Mouse (Mus musculus) intestine, embryonic 16.5 days (tissue): ENCODE results near the gene Rps6kc1. TPM values are rescaled to one million over a fixed set of nuclear protein-coding genes. Genes with fewer than 3 reads are reported as not detected.

Experiments used
- ATAC-seq: fragments of 200-750 bp; cut with Nextera tagmentation; 2 replicates; pipeline ENCODE4 v1.8.0; 2017; ENCODE audit warnings: moderate TSS enrichment, moderate library complexity
- H3K27ac ChIP-seq: fragments of 300-500 bp; sonication (generic); 2 replicates; pipeline ENCODE4 v1.5.1; 2014; ENCODE audit warnings: mild to moderate bottlenecking, low read length
- H3K27me3 ChIP-seq: fragments of 300-500 bp; sonication (generic); replicated peaks from 2 replicates; pipeline ENCODE4 v1.6.1; 2014; ENCODE audit warnings: low read length, control low read depth, mixed read lengths; ENCODE audit not compliant: control insufficient read depth, insufficient read depth
- H3K36me3 ChIP-seq: fragments of 300-500 bp; sonication (generic); 2 replicates; pipeline ENCODE4 v1.6.1; 2014; ENCODE audit warnings: low read length, control low read depth; ENCODE audit not compliant: control insufficient read depth, insufficient read depth
- H3K4me1 ChIP-seq: fragments of 300-500 bp; sonication (generic); 2 replicates; pipeline ENCODE4 v1.6.1; 2014; ENCODE audit warnings: low read length, control low read depth, mixed read lengths; ENCODE audit not compliant: control insufficient read depth, insufficient read depth
- H3K4me2 ChIP-seq: fragments of 300-500 bp; sonication (generic); 2 replicates; pipeline ENCODE4 v1.6.1; 2014; ENCODE audit warnings: low read depth, low read length, control low read depth
- H3K4me3 ChIP-seq: fragments of 300-500 bp; sonication (generic); 2 replicates; pipeline ENCODE4 v1.5.1; 2014; ENCODE audit warnings: mild to moderate bottlenecking, low read length
- H3K9ac ChIP-seq: fragments of 300-500 bp; sonication (generic); 2 replicates; pipeline ENCODE4 v1.6.1; 2014; ENCODE audit warnings: low read depth, low read length
- H3K9me3 ChIP-seq: fragments of 300-500 bp; sonication (generic); 2 replicates; pipeline ENCODE4 v1.6.1; 2016; ENCODE audit warnings: low read length, control low read depth; ENCODE audit not compliant: control insufficient read depth
- WGBS: fragments of 180-500 bp; shearing (Covaris S2); extraction: QIAGEN DNeasy Blood & Tissue Kit; methylation state at CpG from one replicate; pipeline ENCODE4 v1.1.7; 2014; 5-methylcytosine and 5-hydroxymethylcytosine counted together
- polyA plus RNA-seq: library from polyadenylated mRNA; unstranded; fragments of >200 nt; fragmentation: Nextera tagmentation; extraction: Ambion mirVana; gene quantifications from 2 replicates; pipeline ENCODE4 v1.2.1, GENCODE M21; 2015

The Rps6kc1 gene
- polyA plus RNA-seq, 1 experiment from 2014 or later, result 11.8 TPM

GRCm38 (mm10) chr1:190767621-190768020 is 143.9 kb downstream of the Rps6kc1 start:
- Histone ChIP-seq H3K36me3 (no peaks in the 10 kb centered on the region), H3K9ac (no peak overlapping the region), H3K27me3 (no peaks in the 10 kb centered on the region), H3K4me2 (no peak overlapping the region), H3K27ac (no peak overlapping the region), H3K4me3 (no peak overlapping the region), H3K9me3 (no peaks in the 10 kb centered on the region), H3K4me1 (peaks cover 6% of the 10 kb centered on the region; the same call in 1 of the 2 replicates)
- 47% methylated on average over 8 of the region's 8 CpGs for WGBS
- no peak for ATAC-seq

- H3K36me3 ChIP-seq, result no peaks in the 10 kb centered on the region
- H3K4me2 ChIP-seq, result no peak overlapping the region
- no peak overlapping the region for H3K4me3 ChIP-seq
- H3K9me3 ChIP-seq, result no peaks in the 10 kb centered on the region
- no peak overlapping the region for H3K27ac ChIP-seq
- no peak overlapping the region for H3K9ac ChIP-seq
- H3K4me1 ChIP-seq, result no peaks in the 10 kb centered on the region
- no peaks in the 10 kb centered on the region for H3K27me3 ChIP-seq
- WGBS, result 97% methylated on average over 2 of the region's 2 CpGs
- ATAC-seq, result no peak
These were observed 144.8 kb downstream of the Rps6kc1 start for GRCm38 (mm10) chr1:190766800-190767199.

- no peak for ATAC-seq
- WGBS, result 82% methylated on average over 10 of the region's 10 CpGs
These were observed 147.8 kb downstream of the Rps6kc1 start for GRCm38 (mm10) chr1:190763756-190764155.

GRCm38 (mm10) chr1:190761786-190762185 is 149.8 kb downstream of the Rps6kc1 start:
- Histone ChIP-seq H3K27me3 (no peaks in the 10 kb centered on the region), H3K4me3 (no peak overlapping the region), H3K36me3 (no peaks in the 10 kb centered on the region), H3K4me1 (no peaks in the 10 kb centered on the region), H3K27ac (no peak overlapping the region), H3K9me3 (no peaks in the 10 kb centered on the region), H3K4me2 (no peak overlapping the region), H3K9ac (no peak overlapping the region)
- 30% methylated on average over 5 of the region's 5 CpGs for WGBS
- no peak for ATAC-seq

More at GRCm38 (mm10) chr1:190763756-190764155, 147.8 kb downstream of the Rps6kc1 start:
- no peak overlapping the region for H3K4me2 ChIP-seq
- H3K36me3 ChIP-seq, result no peaks in the 10 kb centered on the region
- no peak overlapping the region for H3K9ac ChIP-seq
- H3K27me3 ChIP-seq, result no peaks in the 10 kb centered on the region
- H3K27ac ChIP-seq, result no peak overlapping the region
- H3K4me3 ChIP-seq, result no peak overlapping the region
- no peaks in the 10 kb centered on the region for H3K9me3 ChIP-seq
- no peaks in the 10 kb centered on the region for H3K4me1 ChIP-seq

- Histone ChIP-seq H3K27me3 (no peaks in the 10 kb centered on the region), H3K27ac (no peak overlapping the region), H3K4me2 (no peak overlapping the region), H3K4me1 (no peaks in the 10 kb centered on the region), H3K4me3 (no peak overlapping the region), H3K36me3 (no peaks in the 10 kb centered on the region), H3K9ac (no peak overlapping the region), H3K9me3 (no peaks in the 10 kb centered on the region)
- no peak for ATAC-seq
- WGBS, result 71% methylated on average over 8 of the region's 8 CpGs
These were observed 153.7 kb downstream of the Rps6kc1 start for GRCm38 (mm10) chr1:190757899-190758298.

- WGBS, result 79% methylated on average over 8 of the region's 8 CpGs
- Histone ChIP-seq H3K4me3 (no peak overlapping the region), H3K27ac (no peak overlapping the region), H3K36me3 (no peaks in the 10 kb centered on the region), H3K9ac (no peak overlapping the region), H3K9me3 (no peaks in the 10 kb centered on the region), H3K27me3 (no peaks in the 10 kb centered on the region), H3K4me1 (no peaks in the 10 kb centered on the region), H3K4me2 (no peak overlapping the region)
- no peak for ATAC-seq
These were observed 159.6 kb downstream of the Rps6kc1 start for GRCm38 (mm10) chr1:190751794-190752570.

- Histone ChIP-seq H3K9me3 (no peaks in the 10 kb centered on the region), H3K4me2 (no peak overlapping the region), H3K27ac (no peak overlapping the region), H3K4me3 (no peak overlapping the region), H3K27me3 (no peaks in the 10 kb centered on the region), H3K9ac (no peak overlapping the region), H3K36me3 (no peaks in the 10 kb centered on the region), H3K4me1 (no peaks in the 10 kb centered on the region)
- ATAC-seq, result no peak
- WGBS, result 87% methylated on average over 10 of the region's 10 CpGs
These were observed 162.6 kb downstream of the Rps6kc1 start for GRCm38 (mm10) chr1:190748937-190749336.

GRCm38 (mm10) chr1:190741421-190741820 is 170.1 kb downstream of the Rps6kc1 start:
- Histone ChIP-seq H3K4me3 (no peak overlapping the region), H3K4me1 (no peaks in the 10 kb centered on the region), H3K9ac (no peak overlapping the region), H3K36me3 (no peaks in the 10 kb centered on the region), H3K27ac (no peak overlapping the region), H3K9me3 (no peaks in the 10 kb centered on the region; the same call in 1 of the 2 replicates), H3K27me3 (no peaks in the 10 kb centered on the region), H3K4me2 (no peak overlapping the region)
- ATAC-seq, result no peak
- 73% methylated on average over 5 of the region's 5 CpGs for WGBS

- Histone ChIP-seq H3K36me3 (no peaks in the 10 kb centered on the region), H3K9me3 (no peaks in the 10 kb centered on the region), H3K27me3 (no peaks in the 10 kb centered on the region), H3K4me2 (no peak overlapping the region), H3K27ac (no peak overlapping the region), H3K9ac (no peak overlapping the region), H3K4me1 (no peaks in the 10 kb centered on the region), H3K4me3 (no peak overlapping the region)
- no peak for ATAC-seq
- 74% methylated on average over 6 of the region's 6 CpGs for WGBS
These were observed 178.8 kb downstream of the Rps6kc1 start for GRCm38 (mm10) chr1:190732803-190733202.
